Mouse (Mus musculus) MEL (cell line): ENCODE data around the gene Lrrc72. TPM values are rescaled to one million over a fixed set of nuclear protein-coding genes. Genes with fewer than 3 reads are reported as not detected.

Experiments
- DNase-seq: peaks from one replicate; pipeline ENCODE4 v3.0.0; 2011; ENCODE audit warnings: low read depth, low spot score
- H3K27ac ChIP-seq: 2 replicates; pipeline ENCODE4 v1.5.1; 2012; ENCODE audit warnings: low read depth, mild to moderate bottlenecking, control low read depth, low read length, moderate library complexity; ENCODE audit not compliant: control insufficient read depth
- H3K27me3 ChIP-seq, 2 experiments: fragments of 150-350 bp in 1 of 2; sonication (generic) in 1 of 2; 2 replicates each; pipeline ENCODE4 v1.6.1; 2012; ENCODE audit warnings: low read length in 2 of 2, mild to moderate bottlenecking in 2 of 2, improper control_type of control experiment in 1 of 2, moderate library complexity in 1 of 2; ENCODE audit not compliant: insufficient read depth in 2 of 2, control insufficient read depth in 1 of 2
- H3K36me3 ChIP-seq, 2 experiments: 2 replicates each; pipeline ENCODE4 v1.6.1; 2012 to 2014; ENCODE audit warnings: low read length in 2 of 2, improper control_type of control experiment in 1 of 2, inconsistent platforms in 1 of 2, mild to moderate bottlenecking in 1 of 2; ENCODE audit not compliant: insufficient read depth in 2 of 2, control insufficient read depth in 1 of 2
- H3K4me1 ChIP-seq, 2 experiments: fragments of 150-350 bp in 1 of 2; sonication (generic) in 1 of 2; 2 replicates each; pipeline ENCODE4 v1.6.1; 2012; ENCODE audit warnings: low read length in 2 of 2, improper control_type of control experiment in 1 of 2, mild to moderate bottlenecking in 1 of 2; ENCODE audit not compliant: insufficient read depth in 2 of 2, control insufficient read depth in 1 of 2
- H3K4me3 ChIP-seq, 2 experiments: fragments of 150-350 bp in 1 of 2; sonication (generic) in 1 of 2; 2 replicates each; pipeline ENCODE4 v1.5.1; 2012; ENCODE audit warnings: low read depth in 2 of 2, low read length in 2 of 2, mild to moderate bottlenecking in 2 of 2, moderate library complexity in 2 of 2, control low read depth in 1 of 2, improper control_type of control experiment in 1 of 2; ENCODE audit not compliant: control insufficient read depth in 1 of 2, insufficient read depth in 1 of 2
- H3K79me2 ChIP-seq: 2 replicates; pipeline ENCODE4 v1.6.1; 2012; ENCODE audit warnings: mild to moderate bottlenecking, low read length, moderate library complexity; ENCODE audit not compliant: control insufficient read depth, poor library complexity, insufficient read depth
- H3K9ac ChIP-seq: 2 replicates; pipeline ENCODE4 v1.6.1; 2012; ENCODE audit warnings: low read depth, mild to moderate bottlenecking, control low read depth, low read length, moderate library complexity; ENCODE audit not compliant: control insufficient read depth, poor library complexity, severe bottlenecking
- H3K9me3 ChIP-seq: fragments of 150-350 bp; sonication (generic); replicated peaks from 2 replicates; pipeline ENCODE4 v1.6.1; 2012; ENCODE audit warnings: mild to moderate bottlenecking, low read length, improper control_type of control experiment, moderate library complexity; ENCODE audit not compliant: insufficient read depth
- CHD2 ChIP-seq: IDR thresholded peaks from 2 replicates; pipeline ENCODE4 v1.6.1; 2011; ENCODE audit warnings: low read length, improper control_type of control experiment
- CTCF ChIP-seq, 3 experiments: IDR thresholded peaks in 2 of 3; conservative IDR thresholded peaks in 1 of 3; 2 replicates each; pipeline ENCODE4 v1.5.1; 2011 to 2012; ENCODE audit warnings: low read length in 3 of 3, low read depth in 2 of 3, mild to moderate bottlenecking in 2 of 3, improper control_type of control experiment in 1 of 3, inconsistent platforms in 1 of 3, mixed read lengths in 1 of 3, moderate library complexity in 1 of 3; ENCODE audit not compliant: control insufficient read depth in 1 of 3, insufficient read depth in 1 of 3, poor library complexity in 1 of 3, severe bottlenecking in 1 of 3
- E2F4 ChIP-seq: IDR thresholded peaks from 2 replicates; pipeline ENCODE4 v1.6.1; 2011; ENCODE audit warnings: low read depth, low read length, improper control_type of control experiment, borderline replicate concordance
- EP300 ChIP-seq, 2 experiments: IDR thresholded peaks; 2 replicates each; pipeline ENCODE4 v1.6.1; 2011; ENCODE audit warnings: improper control_type of control experiment in 2 of 2, low read length in 2 of 2, low read depth in 1 of 2, mild to moderate bottlenecking in 1 of 2
- ETS1 ChIP-seq: IDR thresholded peaks from 2 replicates; pipeline ENCODE4 v1.6.1; 2012; ENCODE audit warnings: low read depth, mild to moderate bottlenecking, inconsistent platforms, low read length, improper control_type of control experiment, moderate library complexity
- GABPA ChIP-seq: IDR thresholded peaks from 2 replicates; pipeline ENCODE4 v1.6.1; 2012; ENCODE audit warnings: low read depth, mild to moderate bottlenecking, inconsistent platforms, low read length, improper control_type of control experiment, moderate library complexity
- GATA1 ChIP-seq: IDR thresholded peaks from 2 replicates; pipeline ENCODE4 v1.6.1; 2011; ENCODE audit warnings: low read depth, low read length, improper control_type of control experiment
- MAFK ChIP-seq: IDR thresholded peaks from 2 replicates; pipeline ENCODE4 v1.6.1; 2011; ENCODE audit warnings: low read depth, mild to moderate bottlenecking, low read length, improper control_type of control experiment, borderline replicate concordance
- MXI1 ChIP-seq: IDR thresholded peaks from 2 replicates; pipeline ENCODE4 v1.6.1; 2011; ENCODE audit warnings: mild to moderate bottlenecking, low read depth, low read length, improper control_type of control experiment
- MYB ChIP-seq: IDR thresholded peaks from 2 replicates; pipeline ENCODE4 v1.6.1; 2011; ENCODE audit warnings: mild to moderate bottlenecking, low read depth, low read length, improper control_type of control experiment
- NRF1 ChIP-seq: IDR thresholded peaks from 2 replicates; pipeline ENCODE4 v1.6.1; 2014; ENCODE audit warnings: low read depth, mild to moderate bottlenecking, inconsistent platforms, low read length, improper control_type of control experiment, moderate library complexity; ENCODE audit not compliant: poor library complexity, insufficient read depth, severe bottlenecking
- POLR2AphosphoS2 ChIP-seq: IDR thresholded peaks from 2 replicates; pipeline ENCODE4 v1.6.1; 2011; ENCODE audit warnings: low read length, improper control_type of control experiment
- POLR2AphosphoS5 ChIP-seq: IDR thresholded peaks from 2 replicates; pipeline ENCODE4 v1.6.1; 2012; ENCODE audit warnings: low read depth, borderline replicate concordance, mild to moderate bottlenecking, inconsistent platforms, low read length, moderate library complexity, mixed read lengths
- RCOR1 ChIP-seq: IDR thresholded peaks from 2 replicates; pipeline ENCODE4 v1.6.1; 2012; ENCODE audit warnings: low read depth, mild to moderate bottlenecking, inconsistent platforms, low read length, improper control_type of control experiment
- SMC3 ChIP-seq: IDR thresholded peaks from 2 replicates; pipeline ENCODE4 v1.6.1; 2011; ENCODE audit warnings: low read depth, low read length, improper control_type of control experiment
- TAL1 ChIP-seq: IDR thresholded peaks from 2 replicates; pipeline ENCODE4 v1.6.1; 2012; ENCODE audit warnings: mild to moderate bottlenecking, inconsistent platforms, low read length, moderate library complexity, mixed read lengths
- TBP ChIP-seq: IDR thresholded peaks from 2 replicates; pipeline ENCODE4 v1.8.0; 2011; ENCODE audit warnings: low read depth, low read length, improper control_type of control experiment
- TCF12 ChIP-seq: IDR thresholded peaks from 2 replicates; pipeline ENCODE4 v1.6.1; 2014; ENCODE audit warnings: low read depth, mild to moderate bottlenecking, inconsistent platforms, low read length, improper control_type of control experiment, moderate library complexity
- UBTF ChIP-seq: IDR thresholded peaks from 2 replicates; pipeline ENCODE4 v1.6.1; 2012; ENCODE audit warnings: low read depth, mild to moderate bottlenecking, inconsistent platforms, low read length, improper control_type of control experiment, moderate library complexity, borderline replicate concordance; ENCODE audit not compliant: insufficient read depth
- ZC3H11A ChIP-seq: IDR thresholded peaks from 2 replicates; pipeline ENCODE4 v1.6.1; 2012; ENCODE audit warnings: low read depth, mild to moderate bottlenecking, inconsistent platforms, low read length, improper control_type of control experiment
- ZKSCAN1 ChIP-seq: IDR thresholded peaks from 2 replicates; pipeline ENCODE4 v1.6.1; 2012; ENCODE audit warnings: low read depth, mild to moderate bottlenecking, inconsistent platforms, low read length, improper control_type of control experiment, moderate library complexity
- polyA plus RNA-seq, 2 experiments: library from polyadenylated mRNA; stranded (reverse) in 1 of 2; unstranded in 1 of 2; fragments of >175 nt in 1 of 2; fragments of >200 nt in 1 of 2; gene quantifications; 2 replicates each; pipeline versions ENCODE4 v1.2.1 to v1.2.4; 2012; ENCODE audit warnings: low replicate concordance in 2 of 2, low read depth in 1 of 2; ENCODE audit not compliant: insufficient read length in 2 of 2, insufficient read depth in 1 of 2, missing spikeins in 1 of 2
- total RNA-seq: library from RNA; depleted of rRNA; stranded (reverse); fragments of 300-350 nt; gene quantifications from 2 replicates; pipeline ENCODE4 v1.2.3, GENCODE M21; 2012

The Lrrc72 gene
- total and polyA plus RNA-seq, 3 experiments, result not detected

DNA sequence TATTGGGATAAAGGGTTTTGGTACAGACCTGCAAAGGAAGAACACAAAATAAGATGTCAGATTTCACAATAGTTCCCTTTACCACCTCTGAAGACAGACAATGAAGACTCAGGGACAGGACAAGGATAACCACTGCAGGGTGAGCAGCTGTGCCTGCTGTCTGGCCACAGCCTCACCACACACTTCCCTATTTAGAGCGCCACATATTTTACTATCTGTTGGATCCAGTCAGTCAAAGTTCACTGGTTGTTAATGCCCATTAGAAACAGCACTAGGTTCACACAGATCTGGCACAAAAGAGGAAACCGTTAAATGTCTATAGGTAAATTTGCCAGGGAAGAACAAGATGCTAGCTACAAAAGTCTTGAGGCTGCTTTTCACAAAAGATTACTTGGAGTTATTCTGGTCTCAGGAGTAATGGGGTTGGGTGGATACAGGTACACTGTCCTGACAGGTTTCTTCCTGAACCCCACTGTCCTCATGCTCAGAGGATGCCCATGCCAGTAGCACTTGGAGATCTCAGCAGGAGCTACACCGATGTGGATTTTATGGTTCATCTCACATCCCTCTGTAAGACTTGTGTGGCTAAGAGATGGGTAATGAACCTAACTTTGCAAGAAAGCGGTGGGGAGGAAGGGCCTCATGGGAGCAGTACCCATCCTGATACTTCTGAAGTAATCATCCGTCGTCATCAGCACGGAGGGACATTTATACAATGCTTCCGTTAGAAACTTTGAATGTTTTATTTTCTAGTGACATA is 38.6 kb downstream of the Lrrc72 start:
- Histone ChIP-seq H3K4me1 (peaks cover 0 to 7% of the 10 kb centered on the region in 2 experiments; a peak in 1 of 4 replicates), H3K79me2 (no peaks in the 10 kb centered on the region), H3K27ac (no peak overlapping the region), H3K9me3 (no peaks in the 10 kb centered on the region), H3K4me3 (no peak overlapping the region), H3K36me3 (peaks cover 0 to 3% of the 10 kb centered on the region in 2 experiments; a peak in 1 of 4 replicates), H3K27me3 (no peaks in the 10 kb centered on the region; a peak in 1 of 4 replicates), H3K9ac (no peak overlapping the region)
- TF ChIP-seq ETS1 (peak; percentile 45), EP300 (IDR thresholded peaks at IDR 0.05; ENCODE audit: low read depth in 1 of 2, low read length in 2 of 2) (peak; percentile 48 to 66; a peak in 3 of 4 replicates), NRF1 (no peak), MYB (peak; percentile 36; the same call in 1 of the 2 replicates), TBP (peak; percentile 63; the same call in 1 of the 2 replicates), POLR2AphosphoS5 (no peak), UBTF (no peak), RCOR1 (peak; percentile 54; the same call in 1 of the 2 replicates), TAL1 (peak; percentile 51), SMC3 (peak; percentile 18; the same call in 1 of the 2 replicates), TCF12 (peak; percentile 49; the same call in 1 of the 2 replicates)
- DNase-seq, result peak; percentile 81

DNA sequence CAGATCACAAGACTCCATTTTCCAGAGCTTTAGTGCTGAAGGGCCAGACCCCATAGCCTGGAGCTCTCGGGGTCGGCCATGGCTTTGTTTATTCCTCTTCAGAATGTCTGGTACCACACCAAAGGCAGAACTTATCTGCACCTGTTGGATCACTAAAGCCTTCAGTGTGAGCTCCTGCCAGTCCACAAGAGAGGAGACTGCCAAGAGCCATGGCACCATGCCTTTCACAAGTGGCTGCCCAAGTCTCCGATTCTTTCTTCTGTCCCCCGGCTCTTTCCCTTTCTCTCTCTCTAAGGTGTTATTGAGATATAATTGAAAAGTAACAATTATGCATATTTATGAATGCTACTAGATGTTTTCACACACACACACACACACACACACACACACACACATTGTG is 43.1 kb downstream of the Lrrc72 start:
- H3K9ac ChIP-seq, result no peak overlapping the region
- no peaks in the 10 kb centered on the region for H3K9me3 ChIP-seq
- no peak overlapping the region for H3K27ac ChIP-seq
- H3K27me3 ChIP-seq, result no peaks in the 10 kb centered on the region; a peak in 1 of 4 replicates
- no peak overlapping the region for H3K4me3 ChIP-seq
- TF ChIP-seq E2F4 (no peak), ZC3H11A (no peak), ETS1 (no peak), UBTF (no peak), GATA1 (no peak), POLR2AphosphoS2 (no peak), CTCF (IDR thresholded peaks at IDR 0.05 in 2 of 3, conservative IDR thresholded peaks at IDR 0.05 in 1 of 3; ENCODE audit: control insufficient read depth in 1 of 3, insufficient read depth in 1 of 3, low read depth in 2 of 3, low read length in 3 of 3, poor library complexity in 1 of 3, severe bottlenecking in 1 of 3) (no peak), TCF12 (no peak), POLR2AphosphoS5 (no peak), GABPA (no peak), MAFK (no peak), NRF1 (no peak), MXI1 (no peak), ZKSCAN1 (no peak), CHD2 (no peak)
- H3K79me2 ChIP-seq, result no peaks in the 10 kb centered on the region
- H3K4me1 ChIP-seq, result peaks cover 0 to 7% of the 10 kb centered on the region in 2 experiments; a peak in 1 of 4 replicates
- no peak for DNase-seq
- H3K36me3 ChIP-seq, result no peaks in the 10 kb centered on the region
